Mouse (Mus musculus) stomach, embryonic 14.5 days (tissue): ENCODE results near the gene Urb2. TPM values are rescaled to one million over a fixed set of nuclear protein-coding genes. Genes with fewer than 3 reads are reported as not detected.
A peak's percentile ranks its signal among the peaks of the same experiment; 100 is the strongest.

ENCODE experiments used
- ATAC-seq: fragments of 200-750 bp; cut with Nextera tagmentation; 2 replicates; pipeline ENCODE4 v1.8.0; 2017; ENCODE audit warnings: low read depth, moderate TSS enrichment; ENCODE audit not compliant: insufficient number of reproducible peaks, insufficient read depth, low FRiP score
- H3K27ac ChIP-seq: fragments of 300-500 bp; sonication (generic); 2 replicates; pipeline ENCODE4 v1.5.1; 2014; ENCODE audit warnings: mild to moderate bottlenecking, low read length, moderate library complexity, mixed read lengths
- H3K27me3 ChIP-seq: fragments of 300-500 bp; sonication (generic); 2 replicates; pipeline ENCODE4 v1.6.1; 2014; ENCODE audit warnings: low read length, control low read depth, mixed read lengths; ENCODE audit not compliant: control insufficient read depth, insufficient read depth
- H3K36me3 ChIP-seq: fragments of 300-500 bp; sonication (generic); 2 replicates; pipeline ENCODE4 v1.6.1; 2014; ENCODE audit warnings: mild to moderate bottlenecking, control low read depth, low read length, moderate library complexity, mixed read lengths; ENCODE audit not compliant: control insufficient read depth, insufficient read depth
- H3K4me1 ChIP-seq: fragments of 300-500 bp; sonication (generic); 2 replicates; pipeline ENCODE4 v1.6.1; 2014; ENCODE audit warnings: low read length, control low read depth, mixed read lengths; ENCODE audit not compliant: control insufficient read depth, insufficient read depth
- H3K4me2 ChIP-seq: fragments of 300-500 bp; sonication (generic); replicated peaks from 2 replicates; pipeline ENCODE4 v1.6.1; 2014; ENCODE audit warnings: low read depth, low read length, control low read depth
- H3K4me3 ChIP-seq: fragments of 300-500 bp; sonication (generic); 2 replicates; pipeline ENCODE4 v1.5.1; 2014; ENCODE audit warnings: low read depth, low read length, control low read depth
- H3K9ac ChIP-seq: fragments of 300-500 bp; sonication (generic); replicated peaks from 2 replicates; pipeline ENCODE4 v1.6.1; 2014; ENCODE audit warnings: low read depth, mild to moderate bottlenecking, control low read depth, low read length, moderate library complexity, mixed read lengths
- H3K9me3 ChIP-seq: fragments of 300-500 bp; sonication (generic); 2 replicates; pipeline ENCODE4 v1.6.1; 2016; ENCODE audit warnings: low read depth, low read length, control low read depth; ENCODE audit not compliant: control insufficient read depth
- WGBS: fragments of 180-500 bp; shearing (Covaris S2); extraction: QIAGEN DNeasy Blood & Tissue Kit; methylation state at CpG from one replicate; pipeline ENCODE4 v1.1.7; 2014; 5-methylcytosine and 5-hydroxymethylcytosine counted together
- polyA plus RNA-seq: library from polyadenylated mRNA; unstranded; fragments of >200 nt; fragmentation: Nextera tagmentation; extraction: Ambion mirVana; gene quantifications from 2 replicates; pipeline ENCODE4 v1.2.1, GENCODE M21; 2014

Urb2 gene
- polyA plus RNA-seq, 1 experiment from 2014 or later = 8.0 TPM

GRCm38 (mm10) chr8:123982826-123983400, 38.4 kb upstream of the Urb2 start, which contains the start of gene Abcb10:
Abcb10 (minus strand) TSS chr8:123983122.
- Histone ChIP-seq H3K36me3 (no peaks in the 10 kb centered on the region), H3K9ac (peak within 1 kb of the TSS; percentile 83), H3K9me3 (no peaks in the 10 kb centered on the region), H3K4me1 (peaks cover 20% of the 10 kb centered on the region), H3K27me3 (no peaks in the 10 kb centered on the region), H3K4me2 (peak within 1 kb of the TSS; percentile 96), H3K4me3 (peak within 1 kb of the TSS; percentile 82), H3K27ac (peak within 1 kb of the TSS; percentile 91)
- peak; percentile 92 for ATAC-seq
- under 1% methylated on average over 53 of the region's 56 CpGs for WGBS

GRCm38 (mm10) chr8:123988605-123989038, 32.7 kb upstream of the Urb2 start:
- H3K27me3 ChIP-seq = no peaks in the 10 kb centered on the region
- no peaks in the 10 kb centered on the region for H3K36me3 ChIP-seq
- peak overlapping the region; percentile 67; the same call in 1 of the 2 replicates for H3K27ac ChIP-seq
- H3K4me1 ChIP-seq = peaks cover 7% of the 10 kb centered on the region; the same call in 1 of the 2 replicates
- no peak overlapping the region for H3K4me2 ChIP-seq
- no peak overlapping the region for H3K4me3 ChIP-seq
- 53% methylated on average over 6 of the region's 6 CpGs for WGBS
- peak; percentile 56; the same call in 1 of the 2 replicates for ATAC-seq
- no peak overlapping the region for H3K9ac ChIP-seq
- H3K9me3 ChIP-seq = no peaks in the 10 kb centered on the region

DNA sequence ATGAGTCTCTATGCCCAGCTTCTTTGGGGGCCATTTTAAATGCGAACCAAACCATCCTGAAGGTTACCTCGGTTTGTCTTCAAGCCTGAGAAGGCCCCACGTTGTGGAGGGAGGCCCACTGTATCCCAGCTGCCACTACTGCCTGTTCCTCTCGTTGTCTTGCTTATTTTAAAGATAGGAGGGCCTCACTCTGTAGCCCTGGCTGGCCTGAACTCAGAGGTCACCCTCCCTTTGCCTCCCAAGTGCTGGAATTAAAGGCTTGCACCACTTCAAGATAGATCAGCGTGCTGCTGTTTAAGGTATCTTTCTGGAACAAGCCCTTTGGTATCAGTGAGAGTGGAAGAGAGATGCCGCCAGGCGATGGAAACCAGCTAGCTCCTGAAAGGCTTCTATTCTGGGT, 32.2 kb upstream of the Urb2 start:
- 51% methylated on average over 7 of the region's 7 CpGs for WGBS
- Histone ChIP-seq H3K36me3 (no peaks in the 10 kb centered on the region; the same call in 1 of the 2 replicates), H3K27me3 (no peaks in the 10 kb centered on the region), H3K4me1 (peaks cover 7% of the 10 kb centered on the region; the same call in 1 of the 2 replicates), H3K4me3 (no peak overlapping the region), H3K9me3 (no peaks in the 10 kb centered on the region), H3K9ac (no peak overlapping the region), H3K4me2 (no peak overlapping the region), H3K27ac (peak overlapping the region; percentile 67; the same call in 1 of the 2 replicates)
- no peak for ATAC-seq

GRCm38 (mm10) chr8:123990277-123991049, 30.8 kb upstream of the Urb2 start:
- no peaks in the 10 kb centered on the region for H3K9me3 ChIP-seq
- peaks cover 7% of the 10 kb centered on the region; the same call in 1 of the 2 replicates for H3K4me1 ChIP-seq
- ATAC-seq = no peak
- no peak overlapping the region for H3K4me3 ChIP-seq
- no peak overlapping the region; the same call in 1 of the 2 replicates for H3K27ac ChIP-seq
- H3K36me3 ChIP-seq = peaks cover under 1% of the 10 kb centered on the region; the same call in 1 of the 2 replicates
- no peaks in the 10 kb centered on the region for H3K27me3 ChIP-seq
- WGBS = 80% methylated on average over 13 of the region's 13 CpGs
- H3K4me2 ChIP-seq = no peak overlapping the region
- no peak overlapping the region for H3K9ac ChIP-seq

DNA sequence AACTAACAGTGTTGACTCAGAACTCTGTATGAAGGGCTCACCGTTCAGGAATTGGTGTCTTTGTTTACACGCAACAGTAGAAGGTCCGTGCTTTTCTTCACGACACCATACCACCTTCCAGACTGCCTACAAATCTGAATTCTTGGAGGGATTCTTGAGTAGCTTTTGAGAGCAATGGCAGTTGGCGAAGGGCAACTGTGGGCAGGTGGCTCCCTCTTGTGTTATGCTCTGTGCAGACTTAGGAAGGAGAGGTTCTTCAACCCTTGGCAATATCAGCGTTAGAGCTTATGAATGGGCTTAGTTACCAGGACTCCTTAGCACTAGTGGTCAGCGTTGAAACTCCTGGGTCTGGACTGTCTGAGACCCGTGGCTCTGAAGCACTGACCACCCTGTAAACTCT, 28.7 kb upstream of the Urb2 start:
- no peak overlapping the region for H3K4me2 ChIP-seq
- no peak for ATAC-seq
- no peak overlapping the region for H3K4me3 ChIP-seq
- H3K4me1 ChIP-seq = peaks cover 7% of the 10 kb centered on the region; the same call in 1 of the 2 replicates
- H3K36me3 ChIP-seq = peaks cover 14% of the 10 kb centered on the region
- H3K27ac ChIP-seq = 0 out of 2 replicates have a peak overlapping the region, but pooled peaks have one; percentile 15
- no peaks in the 10 kb centered on the region for H3K9me3 ChIP-seq
- WGBS = 78% methylated on average over 8 of the region's 8 CpGs
- H3K9ac ChIP-seq = no peak overlapping the region
- no peaks in the 10 kb centered on the region for H3K27me3 ChIP-seq

DNA sequence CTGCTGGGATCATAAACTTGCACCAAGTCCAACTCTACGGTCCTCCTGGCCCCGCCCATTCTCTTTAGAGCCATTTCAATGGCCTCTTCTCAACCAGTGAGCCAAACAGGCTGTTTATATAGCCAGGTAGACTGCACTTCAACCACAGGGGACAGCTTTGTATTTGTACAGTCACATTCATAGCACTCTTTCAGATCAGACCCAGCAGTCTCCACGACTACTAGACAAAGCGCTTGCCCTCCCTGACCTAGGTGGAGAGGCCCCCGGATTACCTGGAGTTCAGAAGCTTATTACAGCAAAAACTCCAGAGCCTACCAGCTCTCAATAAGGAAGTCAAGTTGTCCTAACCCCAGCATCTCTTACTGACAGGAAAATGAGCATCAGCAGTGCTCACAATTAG, 27.7 kb upstream of the Urb2 start:
- peak overlapping the region; percentile 78 for H3K27ac ChIP-seq
- no peaks in the 10 kb centered on the region for H3K27me3 ChIP-seq
- no peak overlapping the region for H3K4me3 ChIP-seq
- peaks cover 14% of the 10 kb centered on the region for H3K36me3 ChIP-seq
- WGBS = 69% methylated on average over 5 of the region's 5 CpGs
- no peaks in the 10 kb centered on the region for H3K9me3 ChIP-seq
- ATAC-seq = peak; percentile 75
- peaks cover 7% of the 10 kb centered on the region; the same call in 1 of the 2 replicates for H3K4me1 ChIP-seq
- no peak overlapping the region for H3K9ac ChIP-seq
- no peak overlapping the region for H3K4me2 ChIP-seq

DNA sequence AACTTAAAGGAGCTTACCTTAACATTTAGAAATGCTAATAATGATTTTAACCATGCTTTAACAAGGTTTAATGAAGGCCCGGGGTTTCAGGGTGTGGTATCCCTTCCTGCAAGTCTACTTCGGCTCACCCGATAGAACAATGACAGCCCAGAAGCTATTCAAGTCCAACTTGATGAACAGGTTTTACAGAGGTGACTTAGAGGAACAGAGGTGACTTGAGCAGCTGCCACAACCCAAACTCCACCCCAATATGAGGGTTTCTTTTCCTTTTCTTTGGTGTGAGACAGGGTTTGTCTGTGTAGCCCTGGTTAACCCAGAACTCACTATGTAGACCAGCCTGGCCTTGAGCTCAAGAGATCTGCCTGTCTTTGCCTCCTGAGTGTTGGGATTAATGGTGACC, 27.3 kb upstream of the Urb2 start:
- H3K27ac ChIP-seq = peak overlapping the region; percentile 78
- H3K9ac ChIP-seq = no peak overlapping the region
- H3K4me1 ChIP-seq = peaks cover 6% of the 10 kb centered on the region; the same call in 1 of the 2 replicates
- H3K4me3 ChIP-seq = no peak overlapping the region
- peaks cover 14% of the 10 kb centered on the region for H3K36me3 ChIP-seq
- no peaks in the 10 kb centered on the region for H3K27me3 ChIP-seq
- H3K9me3 ChIP-seq = no peaks in the 10 kb centered on the region
- H3K4me2 ChIP-seq = no peak overlapping the region
- peak; percentile 82 for ATAC-seq
- 64% methylated on average over 3 of the region's 3 CpGs for WGBS

GRCm38 (mm10) chr8:123999568-123999967, 21.7 kb upstream of the Urb2 start:
- H3K27me3 ChIP-seq = no peaks in the 10 kb centered on the region
- no peak overlapping the region for H3K9ac ChIP-seq
- WGBS = 89% methylated on average over 2 of the region's 2 CpGs
- no peaks in the 10 kb centered on the region for H3K4me1 ChIP-seq
- no peak overlapping the region for H3K4me2 ChIP-seq
- H3K36me3 ChIP-seq = peaks cover 38% of the 10 kb centered on the region
- H3K4me3 ChIP-seq = no peak overlapping the region
- H3K27ac ChIP-seq = no peak overlapping the region
- no peaks in the 10 kb centered on the region for H3K9me3 ChIP-seq
- ATAC-seq = no peak
